Mouse (Mus musculus): ENCODE measurements around the gene Fam189b. TPM values are rescaled to one million over a fixed set of nuclear protein-coding genes. Genes with fewer than 3 reads are reported as not detected.

Fam189b gene
- polyA plus RNA-seq (2014; fragmentation: Nextera tagmentation; extraction: Ambion mirVana), result 32.9 and 33.3 TPM in 2 replicates

DNA sequence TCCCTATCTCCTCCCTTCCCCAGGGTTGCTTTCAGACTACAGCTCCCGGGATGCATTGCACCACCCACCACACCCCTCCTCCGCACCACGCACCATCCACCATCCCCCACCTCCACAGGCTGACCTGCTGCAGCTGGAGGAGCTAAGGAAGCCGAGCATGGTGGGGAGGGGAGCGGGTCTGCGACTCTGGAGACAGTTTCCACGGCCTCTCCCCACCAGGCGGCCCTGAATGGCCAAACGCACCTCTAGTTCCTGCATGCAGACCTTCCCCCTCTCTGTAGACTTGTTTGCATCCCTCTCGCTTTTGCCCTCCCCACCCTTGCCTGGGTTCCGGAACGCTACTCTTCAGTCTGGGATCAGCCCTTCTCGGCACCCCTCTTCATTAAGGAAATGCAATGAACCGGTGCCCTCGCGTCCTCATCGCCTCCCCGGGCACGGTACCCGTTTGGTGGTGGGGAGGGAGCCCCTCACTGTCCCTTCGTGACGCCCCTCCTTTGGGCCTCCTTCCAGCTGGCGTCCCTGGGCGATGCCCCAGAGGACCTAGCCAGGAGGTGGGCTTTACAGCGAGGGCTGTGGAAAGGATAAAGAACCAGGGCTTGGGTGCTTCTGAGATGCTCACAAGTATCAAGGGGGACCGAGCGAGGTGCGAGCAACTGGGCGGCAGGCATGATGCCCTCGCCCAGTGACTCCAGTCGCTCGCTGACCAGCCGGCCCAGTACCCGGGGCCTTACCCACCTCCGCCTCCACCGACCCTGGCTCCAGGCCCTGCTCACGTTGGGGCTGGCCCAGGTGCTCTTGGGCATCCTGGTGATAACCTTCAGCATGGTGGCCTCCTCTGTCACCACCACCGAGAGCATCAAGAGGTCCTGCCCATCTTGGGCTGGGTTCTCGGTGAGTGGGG, at the start of gene Fam189b:
Gene Fam189b (plus strand): TSS at position 86 of the 901 bp plus-strand sequence.
- ATAC-seq (ENCODE audit: low FRiP score), result peak; percentile 95
- Histone ChIP-seq H3K36me3 (replicated peaks; ENCODE audit: control insufficient read depth, insufficient read depth) (peaks cover 48% of the 10 kb centered on the region), H3K27me3 (ENCODE audit: control insufficient read depth, insufficient read depth, low read length) (no peaks in the 10 kb centered on the region), H3K9ac (peak within 1 kb of the TSS; percentile 84), H3K9me3 (ENCODE audit: control insufficient read depth, low read length) (no peaks in the 10 kb centered on the region), H3K4me1 (replicated peaks; ENCODE audit: control insufficient read depth, insufficient read depth, low read length) (peaks cover 19% of the 10 kb centered on the region), H3K4me3 (replicated peaks; ENCODE audit: low read length) (peak within 1 kb of the TSS; percentile 52), H3K4me2 (replicated peaks) (peak within 1 kb of the TSS; percentile 84), H3K27ac (peak within 1 kb of the TSS; percentile 91)
- WGBS, result 5% methylated on average over 36 of the region's 39 CpGs
- peak; percentile 85 for DNase-seq (ENCODE audit: low spot score)

GRCm38 (mm10) chr3:89133752-89134151, 49.2 kb upstream of the Fam189b start:
- WGBS, result 100% methylated on average over 1 of the region's 1 CpGs
- H3K9ac ChIP-seq, result no peak overlapping the region
- no peak for DNase-seq (ENCODE audit: low spot score)
- H3K27me3 ChIP-seq (ENCODE audit: control insufficient read depth, insufficient read depth, low read length), result no peaks in the 10 kb centered on the region
- ATAC-seq (ENCODE audit: low FRiP score), result no peak
- no peaks in the 10 kb centered on the region for H3K9me3 ChIP-seq (ENCODE audit: control insufficient read depth, low read length)
- no peak overlapping the region for H3K4me2 ChIP-seq (replicated peaks)
- no peak overlapping the region for H3K27ac ChIP-seq
- no peak overlapping the region for H3K4me3 ChIP-seq (replicated peaks; ENCODE audit: low read length)
- H3K4me1 ChIP-seq (replicated peaks; ENCODE audit: control insufficient read depth, insufficient read depth, low read length), result no peaks in the 10 kb centered on the region
- no peaks in the 10 kb centered on the region for H3K36me3 ChIP-seq (replicated peaks; ENCODE audit: control insufficient read depth, insufficient read depth)

GRCm38 (mm10) chr3:89135958-89136357, 47.0 kb upstream of the Fam189b start, which contains the start of gene Pklr:
Gene Pklr (plus strand): TSS chr3:89136142.
- DNase-seq (ENCODE audit: low spot score), result no peak
- Histone ChIP-seq H3K9ac (no peak within 1 kb of the TSS), H3K27me3 (ENCODE audit: control insufficient read depth, insufficient read depth, low read length) (no peaks in the 10 kb centered on the region), H3K4me2 (replicated peaks) (no peak within 1 kb of the TSS), H3K27ac (no peak within 1 kb of the TSS), H3K4me1 (replicated peaks; ENCODE audit: control insufficient read depth, insufficient read depth, low read length) (no peaks in the 10 kb centered on the region), H3K4me3 (replicated peaks; ENCODE audit: low read length) (no peak within 1 kb of the TSS), H3K9me3 (ENCODE audit: control insufficient read depth, low read length) (no peaks in the 10 kb centered on the region), H3K36me3 (replicated peaks; ENCODE audit: control insufficient read depth, insufficient read depth) (no peaks in the 10 kb centered on the region)
- 55% methylated on average over 3 of the region's 3 CpGs for WGBS
- no peak for ATAC-seq (ENCODE audit: low FRiP score)

DNA sequence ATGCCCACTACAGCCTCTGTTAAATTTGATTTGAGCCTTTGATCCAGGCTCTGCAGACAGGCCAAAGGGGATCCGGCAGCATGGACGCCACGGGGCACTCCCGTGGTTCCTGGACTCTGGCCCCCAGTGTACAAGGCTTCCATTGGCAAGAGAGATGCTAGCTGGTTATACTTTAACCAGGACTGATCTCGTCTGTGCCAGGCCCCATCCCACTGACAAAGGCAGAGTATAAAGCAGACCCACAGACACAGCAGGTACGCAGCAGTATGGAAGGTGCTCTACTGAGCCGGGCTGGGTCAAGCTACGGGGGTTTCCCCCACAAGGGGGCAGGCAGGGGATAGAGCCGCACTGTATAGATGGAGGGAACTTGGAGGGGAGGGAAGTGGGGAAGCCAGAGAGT, 46.6 kb upstream of the Fam189b start:
- no peaks in the 10 kb centered on the region for H3K36me3 ChIP-seq (replicated peaks; ENCODE audit: control insufficient read depth, insufficient read depth)
- no peaks in the 10 kb centered on the region for H3K9me3 ChIP-seq (ENCODE audit: control insufficient read depth, low read length)
- no peak overlapping the region for H3K27ac ChIP-seq
- H3K27me3 ChIP-seq (ENCODE audit: control insufficient read depth, insufficient read depth, low read length), result no peaks in the 10 kb centered on the region
- H3K4me3 ChIP-seq (replicated peaks; ENCODE audit: low read length), result no peak overlapping the region
- no peaks in the 10 kb centered on the region for H3K4me1 ChIP-seq (replicated peaks; ENCODE audit: control insufficient read depth, insufficient read depth, low read length)
- no peak overlapping the region for H3K4me2 ChIP-seq (replicated peaks)
- H3K9ac ChIP-seq, result no peak overlapping the region
- ATAC-seq (ENCODE audit: low FRiP score), result no peak
- DNase-seq (ENCODE audit: low spot score), result no peak
- 29% methylated on average over 9 of the region's 9 CpGs for WGBS

GRCm38 (mm10) chr3:89144821-89145220, 38.1 kb upstream of the Fam189b start:
- Histone ChIP-seq H3K4me2 (replicated peaks) (no peak overlapping the region), H3K36me3 (replicated peaks; ENCODE audit: control insufficient read depth, insufficient read depth) (0 out of 2 replicates have a peak, but pooled peaks cover 8% of the 10 kb centered on the region), H3K4me3 (replicated peaks; ENCODE audit: low read length) (no peak overlapping the region), H3K9me3 (ENCODE audit: control insufficient read depth, low read length) (no peaks in the 10 kb centered on the region), H3K9ac (no peak overlapping the region), H3K27ac (no peak overlapping the region), H3K4me1 (replicated peaks; ENCODE audit: control insufficient read depth, insufficient read depth, low read length) (no peaks in the 10 kb centered on the region), H3K27me3 (ENCODE audit: control insufficient read depth, insufficient read depth, low read length) (0 out of 2 replicates have a peak, but pooled peaks cover 3% of the 10 kb centered on the region)
- ATAC-seq (ENCODE audit: low FRiP score), result no peak
- 91% methylated on average over 10 of the region's 10 CpGs for WGBS
- DNase-seq (ENCODE audit: low spot score), result no peak

DNA sequence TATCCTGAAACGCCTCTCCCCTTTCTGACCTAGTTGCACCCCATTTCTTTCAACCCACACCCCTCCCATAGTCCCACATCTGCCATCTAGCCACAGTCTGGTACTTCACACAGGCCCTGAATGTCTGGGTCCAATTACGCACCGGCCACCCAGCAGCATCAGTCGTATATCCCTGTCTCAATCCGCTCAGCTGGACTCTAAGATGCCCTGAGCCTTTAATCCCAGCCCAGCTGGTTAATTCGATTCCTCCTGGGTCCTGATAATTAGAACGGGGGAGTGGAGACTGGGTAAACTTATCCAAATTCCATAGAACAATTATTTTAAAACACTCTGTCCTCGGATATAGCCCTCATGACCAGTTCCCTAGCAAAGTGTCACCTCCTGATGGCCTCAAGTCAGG, 37.4 kb upstream of the Fam189b start:
- Histone ChIP-seq H3K4me3 (replicated peaks; ENCODE audit: low read length) (no peak overlapping the region), H3K27ac (no peak overlapping the region), H3K9me3 (ENCODE audit: control insufficient read depth, low read length) (no peaks in the 10 kb centered on the region), H3K36me3 (replicated peaks; ENCODE audit: control insufficient read depth, insufficient read depth) (0 out of 2 replicates have a peak, but pooled peaks cover 13% of the 10 kb centered on the region), H3K27me3 (ENCODE audit: control insufficient read depth, insufficient read depth, low read length) (0 out of 2 replicates have a peak, but pooled peaks cover 3% of the 10 kb centered on the region), H3K9ac (no peak overlapping the region), H3K4me1 (replicated peaks; ENCODE audit: control insufficient read depth, insufficient read depth, low read length) (no peaks in the 10 kb centered on the region), H3K4me2 (replicated peaks) (no peak overlapping the region)
- WGBS, result 49% methylated on average over 8 of the region's 8 CpGs
- ATAC-seq (ENCODE audit: low FRiP score), result no peak
- DNase-seq (ENCODE audit: low spot score), result no peak

DNA sequence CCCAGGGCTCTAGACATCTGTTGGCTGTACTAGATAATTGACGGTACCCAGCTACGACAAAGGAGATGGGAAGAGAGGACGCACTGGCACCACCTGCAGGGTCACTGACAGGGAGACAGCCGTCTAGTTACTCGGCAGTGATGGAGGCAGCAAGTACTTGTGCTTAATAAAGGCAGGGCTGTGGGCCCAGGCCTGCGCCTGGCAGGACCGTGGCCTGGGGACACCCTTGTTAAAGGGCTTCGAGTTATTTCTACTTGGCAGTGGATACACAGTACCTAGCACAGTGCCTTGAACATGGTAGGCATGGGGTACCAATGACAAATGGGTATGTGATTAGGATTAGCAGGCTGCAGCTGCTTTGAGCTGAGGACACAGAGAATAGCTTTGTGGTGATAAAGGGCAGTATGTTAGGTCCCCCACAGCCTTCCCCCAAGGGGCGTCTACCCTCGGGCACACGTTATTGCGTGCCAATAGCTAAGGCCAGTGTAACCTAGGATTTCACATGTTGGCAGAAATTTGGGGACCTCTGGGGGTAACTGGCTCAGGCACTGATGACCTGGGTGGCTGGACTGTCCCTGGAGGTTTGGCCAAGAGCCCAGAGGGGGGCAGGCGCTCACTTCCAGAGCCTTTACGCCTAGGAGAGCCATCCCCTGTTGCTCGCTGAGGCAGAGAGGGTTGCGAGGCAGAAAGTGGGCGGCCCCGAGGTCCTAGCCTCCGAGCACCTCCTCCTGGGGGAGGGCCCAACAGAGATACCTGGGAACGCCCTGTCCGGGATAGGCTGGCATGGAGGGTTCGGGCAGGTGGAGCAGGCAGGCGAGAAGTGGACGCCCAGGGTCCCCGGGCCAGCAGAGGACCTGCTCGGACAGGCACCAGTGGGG, 35.6 kb upstream of the Fam189b start:
- WGBS, result 26% methylated on average over 26 of the region's 26 CpGs
- no peak for DNase-seq (ENCODE audit: low spot score)
- ATAC-seq (ENCODE audit: low FRiP score), result peak; percentile 38; the same call in 1 of the 2 replicates

GRCm38 (mm10) chr3:89147979-89148311, 35.0 kb upstream of the Fam189b start:
- Histone ChIP-seq H3K4me2 (replicated peaks) (no peak overlapping the region), H3K4me1 (replicated peaks; ENCODE audit: control insufficient read depth, insufficient read depth, low read length) (no peaks in the 10 kb centered on the region), H3K9me3 (ENCODE audit: control insufficient read depth, low read length) (no peaks in the 10 kb centered on the region), H3K27ac (no peak overlapping the region), H3K9ac (no peak overlapping the region), H3K27me3 (ENCODE audit: control insufficient read depth, insufficient read depth, low read length) (0 out of 2 replicates have a peak, but pooled peaks cover 3% of the 10 kb centered on the region), H3K4me3 (replicated peaks; ENCODE audit: low read length) (no peak overlapping the region), H3K36me3 (replicated peaks; ENCODE audit: control insufficient read depth, insufficient read depth) (peaks cover 31% of the 10 kb centered on the region)
- WGBS, result 16% methylated on average over 13 of the region's 15 CpGs
- no peak for DNase-seq (ENCODE audit: low spot score)
- ATAC-seq (ENCODE audit: low FRiP score), result no peak

More for the DNA sequence above, 35.6 kb upstream of the Fam189b start:
- Histone ChIP-seq H3K4me2 (replicated peaks) (no peak overlapping the region), H3K4me3 (replicated peaks; ENCODE audit: low read length) (no peak overlapping the region), H3K36me3 (replicated peaks; ENCODE audit: control insufficient read depth, insufficient read depth) (peaks cover 27% of the 10 kb centered on the region), H3K4me1 (replicated peaks; ENCODE audit: control insufficient read depth, insufficient read depth, low read length) (no peaks in the 10 kb centered on the region), H3K9ac (no peak overlapping the region), H3K9me3 (ENCODE audit: control insufficient read depth, low read length) (no peaks in the 10 kb centered on the region), H3K27me3 (ENCODE audit: control insufficient read depth, insufficient read depth, low read length) (0 out of 2 replicates have a peak, but pooled peaks cover 3% of the 10 kb centered on the region), H3K27ac (no peak overlapping the region)

GRCm38 (mm10) chr3:89148567-89148966, 34.4 kb upstream of the Fam189b start:
- Histone ChIP-seq H3K27ac (no peak overlapping the region), H3K9me3 (ENCODE audit: control insufficient read depth, low read length) (no peaks in the 10 kb centered on the region), H3K27me3 (ENCODE audit: control insufficient read depth, insufficient read depth, low read length) (0 out of 2 replicates have a peak, but pooled peaks cover 3% of the 10 kb centered on the region), H3K36me3 (replicated peaks; ENCODE audit: control insufficient read depth, insufficient read depth) (peaks cover 31% of the 10 kb centered on the region), H3K4me3 (replicated peaks; ENCODE audit: low read length) (no peak overlapping the region), H3K4me2 (replicated peaks) (no peak overlapping the region), H3K9ac (no peak overlapping the region), H3K4me1 (replicated peaks; ENCODE audit: control insufficient read depth, insufficient read depth, low read length) (no peaks in the 10 kb centered on the region)
- DNase-seq (ENCODE audit: low spot score) (no peak), ATAC-seq (ENCODE audit: low FRiP score) (no peak)
- 71% methylated on average over 14 of the region's 14 CpGs for WGBS
